Mouse (Mus musculus) lung, adult 2 months (tissue): Measurements from ENCODE around the gene Prdm16. TPM values are rescaled to one million over a fixed set of nuclear protein-coding genes. Genes with fewer than 3 reads are reported as not detected.

Experiments
- DNase-seq: peaks from one replicate; pipeline ENCODE4 v3.0.0; 2022
- H3K4me1 ChIP-seq: fragments of 200-500 bp; 2 replicates; pipeline ENCODE4 v1.6.1; 2011; ENCODE audit warnings: low read length; ENCODE audit not compliant: control insufficient read depth, insufficient read depth
- H3K4me3 ChIP-seq: fragments of 200-500 bp; replicated peaks from 2 replicates; pipeline ENCODE3; 2011; ENCODE audit warnings: low read depth, mild to moderate bottlenecking, control low read depth, low read length; ENCODE audit errors: extremely low read depth
- CTCF ChIP-seq: fragments of 200-500 bp; IDR thresholded peaks from 2 replicates; pipeline ENCODE4 v1.5.1; 2011; ENCODE audit warnings: mild to moderate bottlenecking, low read length, control low read depth; ENCODE audit not compliant: insufficient read depth
- POLR2A ChIP-seq: fragments of 200-500 bp; IDR thresholded peaks from 2 replicates; pipeline ENCODE4 v1.6.1; 2011; ENCODE audit warnings: low read depth, mild to moderate bottlenecking, control low read depth, low read length, borderline replicate concordance; ENCODE audit errors: extremely low read depth
- WGBS: fragments of 180-500 bp; shearing (Covaris S2); methylation state at CpG from one replicate; pipeline ENCODE4 v1.1.7; 2018; 5-methylcytosine and 5-hydroxymethylcytosine counted together
- polyA plus RNA-seq: library from polyadenylated mRNA; depleted of rRNA; stranded (reverse); fragments of >200 nt; gene quantifications from 2 replicates; pipeline ENCODE4 v1.2.3, GENCODE M21; 2012

Prdm16 gene
- polyA plus RNA-seq, 1 experiment: 18.3 TPM

- DNase-seq: no peak
- 67% methylated on average over 9 of the region's 9 CpGs for WGBS
- Histone ChIP-seq H3K4me3 (no peak overlapping the region), H3K4me1 (peaks cover 3% of the 10 kb centered on the region; the same call in 1 of the 2 replicates)
- TF ChIP-seq CTCF (no peak), POLR2A (no peak)
Observed at GRCm38 (mm10) chr4:154445721-154446120, 191.0 kb downstream of the Prdm16 start.

- Histone ChIP-seq H3K4me3 (no peak overlapping the region), H3K4me1 (no peaks in the 10 kb centered on the region)
- TF ChIP-seq CTCF (no peak), POLR2A (no peak)
- no peak for DNase-seq
- 32% methylated on average over 9 of the region's 9 CpGs for WGBS
Observed at GRCm38 (mm10) chr4:154442645-154443304, 193.9 kb downstream of the Prdm16 start.

DNA sequence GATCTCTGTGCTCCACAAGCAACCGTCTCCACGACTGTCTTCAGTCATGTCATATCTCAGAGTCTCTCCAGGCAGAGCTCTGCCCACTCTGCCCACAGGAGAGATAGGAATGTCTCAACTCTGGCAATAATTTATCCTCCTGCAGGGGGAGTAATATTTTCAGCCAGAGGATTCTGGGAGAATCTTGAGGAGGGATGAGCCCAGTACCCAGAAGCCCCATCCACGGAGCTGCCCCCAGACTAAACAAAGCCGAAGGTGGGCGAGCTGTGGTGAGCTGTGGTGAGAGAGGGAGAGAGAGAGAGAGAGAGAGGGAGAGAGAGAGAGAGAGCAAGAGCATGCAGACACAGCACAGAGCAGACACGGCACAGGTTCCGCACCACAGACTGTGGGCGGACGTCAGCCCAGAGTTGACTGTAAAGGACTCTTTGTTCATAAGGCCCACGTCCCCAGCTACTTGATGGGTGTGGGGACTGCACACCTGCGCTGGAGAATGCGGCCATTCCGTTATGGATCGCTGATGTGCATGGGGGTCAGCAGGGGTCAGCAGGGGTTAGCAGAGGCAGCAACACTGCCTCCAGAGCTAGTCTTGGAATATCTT lies 197.1 kb downstream of the Prdm16 start:
- no peak for TF ChIP-seq CTCF
- TF ChIP-seq POLR2A: no peak
- no peak overlapping the region for H3K4me3 ChIP-seq
- no peak for DNase-seq
- WGBS: 67% methylated on average over 14 of the region's 14 CpGs
- no peaks in the 10 kb centered on the region for H3K4me1 ChIP-seq

DNA sequence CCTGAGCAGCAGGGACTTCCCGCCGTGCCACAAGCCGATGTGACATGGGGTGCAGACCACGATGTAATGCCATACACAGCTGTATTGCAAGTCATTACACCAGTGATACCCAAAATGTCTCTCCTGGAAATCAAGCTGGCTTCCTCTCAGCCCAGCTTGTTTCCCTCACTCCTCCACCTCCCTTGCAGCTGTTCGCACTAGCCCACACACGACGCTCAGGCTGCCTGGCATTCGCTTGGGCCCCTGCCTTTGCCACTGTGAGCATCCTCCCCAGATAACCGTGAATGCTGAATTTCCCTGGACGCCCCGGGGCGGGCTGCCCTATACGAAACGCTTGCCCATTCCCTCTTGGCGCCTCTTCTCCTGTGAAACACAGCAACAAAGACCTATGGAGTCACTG lies 198.1 kb downstream of the Prdm16 start:
- no peak for DNase-seq
- TF ChIP-seq POLR2A (no peak), CTCF (no peak)
- Histone ChIP-seq H3K4me3 (no peak overlapping the region), H3K4me1 (no peaks in the 10 kb centered on the region)
- 71% methylated on average over 15 of the region's 15 CpGs for WGBS

DNA sequence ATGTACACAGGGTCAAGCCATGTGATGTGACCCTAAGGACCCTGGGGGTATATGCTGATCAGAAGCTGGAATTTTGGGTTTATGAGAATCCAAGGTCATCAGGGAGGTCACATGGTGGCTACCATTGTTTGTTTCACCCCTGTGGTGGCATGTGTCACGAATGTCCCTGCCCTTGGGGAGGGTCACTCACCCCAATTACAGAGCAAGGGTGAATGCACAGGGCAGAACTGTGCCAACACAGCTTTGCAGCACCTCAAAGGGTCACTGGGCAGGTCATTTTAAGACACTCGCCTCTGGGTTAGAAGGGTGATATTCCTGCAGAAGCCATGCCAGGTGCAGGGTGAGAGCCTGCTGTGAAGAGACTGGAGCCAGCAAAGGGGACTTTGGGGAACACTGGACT lies 206.9 kb downstream of the Prdm16 start:
- no peak for DNase-seq
- WGBS: 70% methylated on average over 2 of the region's 2 CpGs
- Histone ChIP-seq H3K4me1 (no peaks in the 10 kb centered on the region), H3K4me3 (no peak overlapping the region)
- TF ChIP-seq CTCF (no peak), POLR2A (no peak)

- 76% methylated on average over 7 of the region's 7 CpGs for WGBS
- no peak for DNase-seq
- no peak overlapping the region for H3K4me3 ChIP-seq
Observed at GRCm38 (mm10) chr4:154426901-154427300, 209.8 kb downstream of the Prdm16 start.

DNA sequence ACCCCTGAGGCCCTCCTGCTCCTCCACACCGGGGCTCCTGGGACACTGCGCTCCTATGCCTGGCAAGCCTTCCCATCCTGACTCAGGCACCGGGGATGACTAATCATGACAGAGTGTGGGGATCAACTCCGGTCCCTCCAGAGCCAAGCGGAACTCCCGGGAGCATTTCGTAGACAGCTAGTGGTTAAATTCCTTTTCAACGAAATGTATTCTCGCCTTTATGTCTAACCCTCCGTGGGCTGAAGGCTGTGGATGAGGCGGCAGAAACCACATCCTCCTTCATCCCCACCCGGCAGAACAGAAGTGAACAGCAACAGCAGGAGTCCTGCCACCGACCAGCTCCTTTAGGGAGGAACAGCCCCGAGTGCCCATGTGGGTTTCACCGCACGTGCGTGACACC lies 211.4 kb downstream of the Prdm16 start:
- Histone ChIP-seq H3K4me1 (no peaks in the 10 kb centered on the region), H3K4me3 (no peak overlapping the region)
- DNase-seq: no peak
- WGBS: 48% methylated on average over 17 of the region's 17 CpGs
- no peak for TF ChIP-seq CTCF
- TF ChIP-seq POLR2A: no peak

More at GRCm38 (mm10) chr4:154426901-154427300, 209.8 kb downstream of the Prdm16 start:
- TF ChIP-seq CTCF: no peak
- TF ChIP-seq POLR2A: no peak
- no peaks in the 10 kb centered on the region for H3K4me1 ChIP-seq

DNA sequence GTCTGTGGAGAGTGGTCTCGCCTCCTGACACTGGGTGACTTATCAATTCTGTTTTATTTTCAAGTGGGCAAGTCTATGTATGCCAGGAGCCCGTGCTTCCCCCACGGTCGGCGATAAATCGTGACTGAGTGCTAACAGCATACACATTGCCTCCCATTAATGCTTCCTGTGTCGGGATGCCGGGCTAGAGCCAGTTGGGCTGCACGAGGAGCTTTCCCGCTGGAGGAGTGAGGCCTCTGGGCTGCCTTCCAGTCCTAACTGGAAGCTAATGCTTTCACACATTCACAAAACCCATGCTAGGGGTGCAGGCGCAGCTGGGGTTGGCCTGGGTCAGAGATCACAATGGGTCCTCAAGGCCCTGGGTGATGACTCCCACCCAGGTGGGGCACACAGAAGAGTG lies 212.0 kb downstream of the Prdm16 start:
- no peak for DNase-seq
- H3K4me3 ChIP-seq: no peak overlapping the region
- no peak for TF ChIP-seq POLR2A
- TF ChIP-seq CTCF: no peak
- 42% methylated on average over 11 of the region's 11 CpGs for WGBS
- no peaks in the 10 kb centered on the region for H3K4me1 ChIP-seq

GRCm38 (mm10) chr4:154422431-154422913 lies 214.2 kb downstream of the Prdm16 start:
- 33% methylated on average over 10 of the region's 10 CpGs for WGBS

DNA sequence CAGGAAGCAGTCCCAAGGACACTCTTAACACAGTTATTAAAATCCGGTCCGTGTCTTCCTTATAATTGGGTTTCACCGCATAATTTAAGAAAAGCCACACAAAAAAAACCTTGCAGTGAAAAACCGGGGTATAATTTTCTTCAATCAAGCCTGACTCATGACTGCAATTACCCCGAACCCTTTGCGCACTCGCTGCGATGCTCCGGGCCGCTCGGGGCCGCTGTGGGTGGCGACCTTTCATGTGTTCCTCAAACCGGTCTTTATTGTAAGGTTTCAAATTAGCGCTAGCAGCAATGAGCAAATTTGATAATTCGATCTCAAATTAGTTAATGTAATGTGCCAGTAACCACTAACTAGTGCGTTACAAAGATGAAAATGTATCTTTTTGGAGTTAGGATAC lies 215.9 kb downstream of the Prdm16 start:
- DNase-seq: no peak
- Histone ChIP-seq H3K4me3 (no peak overlapping the region), H3K4me1 (no peaks in the 10 kb centered on the region)
- TF ChIP-seq POLR2A (no peak), CTCF (no peak)
- WGBS: 90% methylated on average over 17 of the region's 17 CpGs

More at GRCm38 (mm10) chr4:154422431-154422913, 214.2 kb downstream of the Prdm16 start:
- H3K4me3 ChIP-seq: no peak overlapping the region
- no peak for TF ChIP-seq POLR2A
- no peak for TF ChIP-seq CTCF
- no peaks in the 10 kb centered on the region for H3K4me1 ChIP-seq
- no peak for DNase-seq
